Mouse (Mus musculus) hindbrain, embryonic 15.5 days (tissue): ENCODE data around the gene Alg5. TPM values are rescaled to one million over a fixed set of nuclear protein-coding genes. Genes with fewer than 3 reads are reported as not detected.
"Not testable (repeated sequence)": the region's sequence is repeated elsewhere in the genome, so short reads cannot be mapped to it uniquely, and the experiment has no call there.

Experiments used
- ATAC-seq: fragments of 200-750 bp; cut with Nextera tagmentation; 2 replicates; pipeline ENCODE4 v1.8.0; 2017; ENCODE audit warnings: low read depth, moderate number of reproducible peaks, moderate TSS enrichment; ENCODE audit not compliant: low FRiP score
- H3K27ac ChIP-seq: fragments of 300-500 bp; sonication (generic); replicated peaks from 2 replicates; pipeline ENCODE4 v1.5.1; 2015; ENCODE audit warnings: mild to moderate bottlenecking, inconsistent platforms
- H3K27me3 ChIP-seq: fragments of 300-500 bp; sonication (generic); 2 replicates; pipeline ENCODE4 v1.6.1; 2015; ENCODE audit warnings: control low read depth, inconsistent platforms
- H3K36me3 ChIP-seq: fragments of 300-500 bp; sonication (generic); 2 replicates; pipeline ENCODE4 v1.6.1; 2015; ENCODE audit warnings: control low read depth, inconsistent platforms
- H3K4me1 ChIP-seq: fragments of 300-500 bp; sonication (generic); replicated peaks from 2 replicates; pipeline ENCODE4 v1.6.1; 2015; ENCODE audit warnings: control low read depth, inconsistent platforms
- H3K4me2 ChIP-seq: fragments of 300-500 bp; sonication (generic); 2 replicates; pipeline ENCODE4 v1.6.1; 2015; ENCODE audit warnings: moderate library complexity, mild to moderate bottlenecking, inconsistent platforms
- H3K4me3 ChIP-seq: fragments of 300-500 bp; sonication (generic); 2 replicates; pipeline ENCODE4 v1.5.1; 2015; ENCODE audit warnings: mild to moderate bottlenecking, inconsistent platforms
- H3K9ac ChIP-seq: fragments of 300-500 bp; sonication (generic); 2 replicates; pipeline ENCODE4 v1.6.1; 2015; ENCODE audit warnings: inconsistent platforms
- H3K9me3 ChIP-seq: fragments of 300-500 bp; sonication (generic); 2 replicates; pipeline ENCODE4 v1.6.1; 2016; ENCODE audit warnings: control low read depth, inconsistent platforms
- WGBS: fragments of 180-500 bp; shearing (Covaris S2); methylation state at CpG from one replicate; pipeline ENCODE4 v1.1.7; 2015; 5-methylcytosine and 5-hydroxymethylcytosine counted together
- polyA plus RNA-seq: library from polyadenylated mRNA; unstranded; fragments of >200 nt; fragmentation: Nextera tagmentation; extraction: Ambion mirVana; gene quantifications from 2 replicates; pipeline ENCODE4 v1.2.1, GENCODE M21; 2015

Gene Alg5
- polyA plus RNA-seq, 1 experiment from 2014 or later: 45.4 TPM

GRCm38 (mm10) chr3:54753411-54753810 is 18.1 kb downstream of the Alg5 start:
- H3K9ac ChIP-seq: no peak overlapping the region
- H3K27ac ChIP-seq: no peak overlapping the region
- H3K4me1 ChIP-seq: peaks cover 16% of the 10 kb centered on the region
- 88% methylated on average over 4 of the region's 4 CpGs for WGBS
- H3K9me3 ChIP-seq: no peaks in the 10 kb centered on the region
- no peaks in the 10 kb centered on the region for H3K27me3 ChIP-seq
- no peak overlapping the region for H3K4me2 ChIP-seq
- no peak for ATAC-seq
- peaks cover 29% of the 10 kb centered on the region for H3K36me3 ChIP-seq
- no peak overlapping the region for H3K4me3 ChIP-seq

- peak; percentile 80 for ATAC-seq
- Histone ChIP-seq H3K4me2 (peak within 1 kb of the TSS; percentile 100), H3K9ac (peak within 1 kb of the TSS; percentile 79), H3K4me1 (peaks cover 16% of the 10 kb centered on the region), H3K9me3 (no peaks in the 10 kb centered on the region), H3K36me3 (peaks cover 11% of the 10 kb centered on the region), H3K4me3 (peak within 1 kb of the TSS; percentile 78), H3K27me3 (no peaks in the 10 kb centered on the region), H3K27ac (no peak within 1 kb of the TSS)
- WGBS: under 1% methylated on average over 55 of the region's 66 CpGs
Measured at GRCm38 (mm10) chr3:54755145-54756041, 20.1 kb downstream of the Alg5 start, which contains the start of gene Smad9. Gene Smad9 (plus strand): TSS chr3:54755582.

- Histone ChIP-seq H3K4me1 (peaks cover 16% of the 10 kb centered on the region), H3K36me3 (peaks cover 5% of the 10 kb centered on the region), H3K9me3 (no peaks in the 10 kb centered on the region), H3K4me3 (peak overlapping the region; percentile 78), H3K4me2 (peak overlapping the region; percentile 100), H3K9ac (peak overlapping the region; percentile 79), H3K27ac (no peak overlapping the region), H3K27me3 (no peaks in the 10 kb centered on the region)
- 0 out of 2 replicates have a peak, but pooled peaks have one; percentile 37 for ATAC-seq
- 0% methylated on average over 11 of the region's 11 CpGs for WGBS
Measured at GRCm38 (mm10) chr3:54756058-54756457, 20.7 kb downstream of the Alg5 start.

GRCm38 (mm10) chr3:54757446-54757845 is 22.1 kb downstream of the Alg5 start:
- no peak for ATAC-seq
- no peak overlapping the region for H3K9ac ChIP-seq
- no peaks in the 10 kb centered on the region for H3K27me3 ChIP-seq
- no peak overlapping the region for H3K27ac ChIP-seq
- H3K4me3 ChIP-seq: no peak overlapping the region
- WGBS: 84% methylated on average over 8 of the region's 8 CpGs
- H3K4me2 ChIP-seq: no peak overlapping the region
- H3K9me3 ChIP-seq: no peaks in the 10 kb centered on the region
- peaks cover 16% of the 10 kb centered on the region for H3K4me1 ChIP-seq
- no peaks in the 10 kb centered on the region for H3K36me3 ChIP-seq

- WGBS: 76% methylated on average over 9 of the region's 9 CpGs
- H3K4me1 ChIP-seq: peaks cover 19% of the 10 kb centered on the region
- H3K9ac ChIP-seq: no peak overlapping the region
- H3K9me3 ChIP-seq: no peaks in the 10 kb centered on the region
- no peaks in the 10 kb centered on the region for H3K36me3 ChIP-seq
- H3K4me2 ChIP-seq: no peak overlapping the region
- H3K4me3 ChIP-seq: no peak overlapping the region
- H3K27me3 ChIP-seq: no peaks in the 10 kb centered on the region
- H3K27ac ChIP-seq: no peak overlapping the region
- no peak for ATAC-seq
Measured at GRCm38 (mm10) chr3:54759211-54759610, 23.9 kb downstream of the Alg5 start.

- WGBS: 38% methylated on average over 15 of the region's 15 CpGs
- Histone ChIP-seq H3K4me2 (no peak overlapping the region), H3K36me3 (no peaks in the 10 kb centered on the region), H3K9me3 (no peaks in the 10 kb centered on the region), H3K4me1 (peaks cover 12% of the 10 kb centered on the region), H3K27me3 (no peaks in the 10 kb centered on the region), H3K9ac (no peak overlapping the region), H3K4me3 (no peak overlapping the region), H3K27ac (no peak overlapping the region)
- ATAC-seq: no peak
Measured at GRCm38 (mm10) chr3:54760321-54761115, 25.2 kb downstream of the Alg5 start.

GRCm38 (mm10) chr3:54761258-54761657 is 25.9 kb downstream of the Alg5 start:
- no peaks in the 10 kb centered on the region for H3K36me3 ChIP-seq
- H3K27me3 ChIP-seq: no peaks in the 10 kb centered on the region
- H3K27ac ChIP-seq: no peak overlapping the region
- no peaks in the 10 kb centered on the region for H3K9me3 ChIP-seq
- 67% methylated on average over 1 of the region's 1 CpGs for WGBS
- H3K4me1 ChIP-seq: peaks cover 5% of the 10 kb centered on the region
- no peak for ATAC-seq
- H3K4me3 ChIP-seq: no peak overlapping the region
- no peak overlapping the region for H3K9ac ChIP-seq
- H3K4me2 ChIP-seq: no peak overlapping the region

DNA sequence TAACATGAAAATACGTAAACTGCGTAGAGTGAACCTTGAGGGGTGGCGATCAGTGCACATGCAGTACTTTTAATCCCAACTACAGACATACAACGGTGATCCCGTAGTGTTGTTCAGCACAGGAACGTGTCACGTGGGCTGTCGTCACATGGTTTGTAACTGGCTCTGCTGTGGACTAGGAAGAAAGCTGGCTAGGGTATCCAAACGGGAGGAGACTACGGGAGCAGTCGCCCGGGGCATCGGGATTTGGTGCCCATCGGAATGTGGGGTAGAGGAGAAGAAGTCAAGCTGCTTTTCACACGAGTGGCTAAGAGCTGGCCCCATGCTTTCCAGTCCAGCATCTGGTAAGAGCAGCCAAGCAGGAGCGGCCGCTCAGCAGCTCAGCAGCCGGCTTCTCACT is 29.1 kb downstream of the Alg5 start:
- ATAC-seq: peak; percentile 86
- Histone ChIP-seq H3K27ac (no peak overlapping the region), H3K36me3 (no peaks in the 10 kb centered on the region), H3K9me3 (no peaks in the 10 kb centered on the region), H3K9ac (no peak overlapping the region), H3K27me3 (no peaks in the 10 kb centered on the region), H3K4me2 (peak overlapping the region; percentile 46), H3K4me3 (peak overlapping the region; percentile 24), H3K4me1 (0 out of 2 replicates have a peak, but pooled peaks cover 2% of the 10 kb centered on the region)
- 57% methylated on average over 18 of the region's 18 CpGs for WGBS

DNA sequence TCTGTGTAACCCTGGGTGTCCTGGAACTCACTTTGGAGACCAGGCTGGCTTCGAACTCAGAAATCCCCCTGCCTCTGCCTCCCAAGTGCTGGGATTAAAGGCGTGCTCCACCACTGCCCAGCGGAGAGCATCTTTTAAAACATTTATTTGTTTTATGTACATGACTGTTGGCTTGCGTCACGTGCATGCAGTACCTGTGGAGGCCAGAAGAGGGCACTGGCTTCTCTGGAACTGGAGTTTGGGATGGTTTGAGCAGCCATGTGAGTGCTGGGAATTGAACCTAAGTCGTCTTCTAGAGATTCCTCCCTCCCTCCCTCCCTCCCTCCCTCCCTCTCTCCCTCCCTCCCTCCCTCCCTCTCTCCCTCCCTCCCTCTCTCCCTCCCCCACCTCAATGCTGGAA is 30.2 kb downstream of the Alg5 start:
- not testable (repeated sequence) for H3K27me3 ChIP-seq, H3K4me3 ChIP-seq, H3K9me3 ChIP-seq, H3K4me2 ChIP-seq, ATAC-seq, H3K9ac ChIP-seq, H3K4me1 ChIP-seq, H3K36me3 ChIP-seq, H3K27ac ChIP-seq
- 89% methylated on average over 6 of the region's 6 CpGs for WGBS

GRCm38 (mm10) chr3:54766034-54766433 is 30.7 kb downstream of the Alg5 start:
- H3K9me3 ChIP-seq: no peaks in the 10 kb centered on the region
- ATAC-seq: no peak
- H3K4me2 ChIP-seq: no peak overlapping the region
- 0 out of 2 replicates have a peak, but pooled peaks cover 2% of the 10 kb centered on the region for H3K4me1 ChIP-seq
- no peak overlapping the region for H3K9ac ChIP-seq
- H3K27me3 ChIP-seq: no peaks in the 10 kb centered on the region
- H3K4me3 ChIP-seq: no peak overlapping the region
- 80% methylated on average over 14 of the region's 14 CpGs for WGBS
- no peak overlapping the region for H3K27ac ChIP-seq
- H3K36me3 ChIP-seq: no peaks in the 10 kb centered on the region

- Histone ChIP-seq H3K4me1 (0 out of 2 replicates have a peak, but pooled peaks cover 2% of the 10 kb centered on the region), H3K4me2 (no peak overlapping the region), H3K4me3 (no peak overlapping the region), H3K9me3 (no peaks in the 10 kb centered on the region), H3K27me3 (no peaks in the 10 kb centered on the region), H3K36me3 (no peaks in the 10 kb centered on the region), H3K9ac (no peak overlapping the region), H3K27ac (no peak overlapping the region)
- WGBS: 89% methylated on average over 5 of the region's 5 CpGs
- no peak for ATAC-seq
Measured at GRCm38 (mm10) chr3:54766811-54767210, 31.5 kb downstream of the Alg5 start.

DNA sequence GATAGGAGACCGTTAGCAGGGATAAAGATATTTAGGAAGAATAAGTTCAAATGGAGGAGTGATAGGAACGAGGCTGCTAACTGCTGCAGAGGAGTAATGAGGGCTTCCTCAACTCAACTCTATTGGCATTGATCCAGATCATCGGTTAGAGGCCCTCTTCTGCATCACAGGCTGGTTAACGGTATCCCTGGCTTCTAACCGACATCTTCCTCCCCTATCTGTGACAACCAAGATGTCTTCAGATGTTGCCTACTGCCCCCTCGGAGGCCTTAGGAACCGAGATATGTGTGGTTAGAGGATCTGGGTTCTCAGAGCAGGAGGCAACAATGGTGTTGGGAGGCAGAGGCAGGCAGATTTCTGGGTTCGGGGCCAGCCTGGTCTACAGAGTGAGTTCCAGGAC is 33.3 kb downstream of the Alg5 start:
- no peak overlapping the region for H3K4me3 ChIP-seq
- H3K9me3 ChIP-seq: no peaks in the 10 kb centered on the region
- no peak for ATAC-seq
- no peak overlapping the region for H3K4me2 ChIP-seq
- 90% methylated on average over 8 of the region's 8 CpGs for WGBS
- 0 out of 2 replicates have a peak, but pooled peaks cover 2% of the 10 kb centered on the region for H3K4me1 ChIP-seq
- no peak overlapping the region for H3K27ac ChIP-seq
- H3K9ac ChIP-seq: no peak overlapping the region
- no peaks in the 10 kb centered on the region for H3K36me3 ChIP-seq
- H3K27me3 ChIP-seq: no peaks in the 10 kb centered on the region
